Mouse (Mus musculus): ENCODE data around the gene Glipr2.

DNA sequence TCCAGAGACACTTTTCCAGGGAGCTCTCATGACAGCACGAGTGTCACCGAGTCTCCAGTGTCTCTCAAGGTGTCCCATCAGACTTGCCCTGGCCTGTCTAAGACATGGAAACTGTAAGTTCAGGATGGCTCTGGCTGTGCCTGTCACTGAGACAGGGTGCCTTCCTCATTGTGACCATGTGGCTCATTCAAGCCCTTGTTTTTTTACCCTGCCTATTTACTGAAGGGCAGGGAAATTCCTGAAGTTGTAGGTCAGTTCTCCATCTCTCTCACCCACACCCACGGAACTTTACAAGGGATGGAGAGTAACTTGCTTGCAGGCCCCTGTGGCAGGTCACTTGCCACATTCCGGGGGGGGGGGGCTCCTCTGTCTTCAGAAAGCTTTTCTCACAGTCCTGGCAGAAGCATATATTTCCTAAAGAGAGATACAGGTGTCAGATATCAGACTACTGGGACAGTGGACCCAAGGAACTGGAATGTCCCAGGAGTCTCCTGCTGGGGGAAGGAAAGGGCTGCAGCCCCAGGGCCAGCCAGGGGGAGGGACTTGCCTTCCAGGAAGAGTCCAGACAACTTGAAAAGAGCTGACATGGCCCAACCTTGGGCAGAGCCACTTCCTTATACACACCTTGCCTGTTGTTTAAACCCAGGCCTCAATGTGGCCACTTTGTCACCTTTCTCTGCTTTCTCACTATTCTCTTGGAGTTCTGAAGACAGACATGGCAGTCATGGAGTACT is 7.9 kb downstream of the Glipr2 start:
- no peak for TF ChIP-seq CTCF (IDR thresholded peaks at IDR 0.05; ENCODE audit: low read depth)
- TF ChIP-seq EP300 (IDR thresholded peaks at IDR 0.05; ENCODE audit: low read depth) = no peak

All from liver, embryonic 14.5 days (tissue).